Mouse (Mus musculus): Measurements from ENCODE around the gene Bphl. TPM values are rescaled to one million over a fixed set of nuclear protein-coding genes. Genes with fewer than 3 reads are reported as not detected.
A peak's percentile ranks its signal among the peaks of the same experiment; 100 is the strongest.
"Not testable (repeated sequence)": the region's sequence is repeated elsewhere in the genome, so short reads cannot be mapped to it uniquely, and the experiment has no call there.

Gene Bphl
- polyA plus RNA-seq, 1 experiment from 2014 or later, result 34.4 TPM

- Histone ChIP-seq H3K4me2 (replicated peaks) (no peak overlapping the region), H3K9ac (no peak overlapping the region), H3K4me1 (no peaks in the 10 kb centered on the region), H3K9me3 (replicated peaks) (0 out of 2 replicates have a peak, but pooled peaks cover 3% of the 10 kb centered on the region), H3K27ac (no peak overlapping the region), H3K36me3 (peaks cover 37% of the 10 kb centered on the region), H3K4me3 (no peak overlapping the region), H3K27me3 (no peaks in the 10 kb centered on the region)
- no peak for ATAC-seq (ENCODE audit: low FRiP score)
- 68% methylated on average over 4 of the region's 4 CpGs for WGBS
Measured at GRCm38 (mm10) chr13:34054391-34054790, 17.0 kb downstream of the Bphl start.

GRCm38 (mm10) chr13:34054983-34055382 is 17.6 kb downstream of the Bphl start:
- H3K4me2 ChIP-seq (replicated peaks), result no peak overlapping the region
- no peak overlapping the region for H3K9ac ChIP-seq
- ATAC-seq (ENCODE audit: low FRiP score), result no peak
- 0 out of 2 replicates have a peak, but pooled peaks cover 3% of the 10 kb centered on the region for H3K9me3 ChIP-seq (replicated peaks)
- H3K4me1 ChIP-seq, result no peaks in the 10 kb centered on the region
- no peaks in the 10 kb centered on the region for H3K27me3 ChIP-seq
- WGBS, result 88% methylated on average over 3 of the region's 3 CpGs
- H3K4me3 ChIP-seq, result no peak overlapping the region
- H3K27ac ChIP-seq, result no peak overlapping the region
- H3K36me3 ChIP-seq, result peaks cover 37% of the 10 kb centered on the region

GRCm38 (mm10) chr13:34057252-34057651 is 19.9 kb downstream of the Bphl start:
- Histone ChIP-seq H3K4me3 (no peak overlapping the region), H3K27me3 (no peaks in the 10 kb centered on the region), H3K9ac (no peak overlapping the region), H3K36me3 (peaks cover 33% of the 10 kb centered on the region), H3K4me2 (replicated peaks) (no peak overlapping the region), H3K9me3 (replicated peaks) (0 out of 2 replicates have a peak, but pooled peaks cover 3% of the 10 kb centered on the region), H3K4me1 (no peaks in the 10 kb centered on the region), H3K27ac (no peak overlapping the region)
- WGBS, result 85% methylated on average over 1 of the region's 1 CpGs
- no peak for ATAC-seq (ENCODE audit: low FRiP score)

GRCm38 (mm10) chr13:34060061-34060460 is 22.7 kb downstream of the Bphl start:
- no peak for ATAC-seq (ENCODE audit: low FRiP score)
- H3K9ac ChIP-seq, result no peak overlapping the region
- H3K27me3 ChIP-seq, result no peaks in the 10 kb centered on the region
- H3K36me3 ChIP-seq, result peaks cover 29% of the 10 kb centered on the region
- WGBS, result 91% methylated on average over 9 of the region's 9 CpGs
- H3K4me2 ChIP-seq (replicated peaks), result no peak overlapping the region
- H3K4me1 ChIP-seq, result no peaks in the 10 kb centered on the region
- H3K9me3 ChIP-seq (replicated peaks), result 0 out of 2 replicates have a peak, but pooled peaks cover 3% of the 10 kb centered on the region
- no peak overlapping the region for H3K4me3 ChIP-seq
- H3K27ac ChIP-seq, result no peak overlapping the region

- H3K4me2 ChIP-seq (replicated peaks), result no peak overlapping the region
- WGBS, result 88% methylated on average over 10 of the region's 10 CpGs
- no peaks in the 10 kb centered on the region for H3K27me3 ChIP-seq
- peaks cover 19% of the 10 kb centered on the region; the same call in 1 of the 2 replicates for H3K36me3 ChIP-seq
- no peak overlapping the region for H3K4me3 ChIP-seq
- H3K9me3 ChIP-seq (replicated peaks), result no peaks in the 10 kb centered on the region
- H3K4me1 ChIP-seq, result no peaks in the 10 kb centered on the region
- H3K27ac ChIP-seq, result no peak overlapping the region
- no peak for ATAC-seq (ENCODE audit: low FRiP score)
- no peak overlapping the region for H3K9ac ChIP-seq
Measured at GRCm38 (mm10) chr13:34062466-34062865, 25.1 kb downstream of the Bphl start.

- peaks cover 17% of the 10 kb centered on the region for H3K4me1 ChIP-seq
- H3K27ac ChIP-seq, result no peak overlapping the region
- no peaks in the 10 kb centered on the region for H3K27me3 ChIP-seq
- H3K4me3 ChIP-seq, result no peak overlapping the region
- H3K36me3 ChIP-seq, result 0 out of 2 replicates have a peak, but pooled peaks cover 10% of the 10 kb centered on the region
- no peak overlapping the region for H3K4me2 ChIP-seq (replicated peaks)
- no peak overlapping the region for H3K9ac ChIP-seq
- 59% methylated on average over 1 of the region's 1 CpGs for WGBS
- no peak for ATAC-seq (ENCODE audit: low FRiP score)
- H3K9me3 ChIP-seq (replicated peaks), result no peaks in the 10 kb centered on the region
Measured at GRCm38 (mm10) chr13:34066351-34066750, 29.0 kb downstream of the Bphl start.

- 44% methylated on average over 4 of the region's 4 CpGs for WGBS
- peaks cover 11% of the 10 kb centered on the region for H3K36me3 ChIP-seq
- no peaks in the 10 kb centered on the region for H3K9me3 ChIP-seq (replicated peaks)
- H3K9ac ChIP-seq, result no peak overlapping the region
- H3K4me1 ChIP-seq, result peaks cover 30% of the 10 kb centered on the region
- H3K27me3 ChIP-seq, result no peaks in the 10 kb centered on the region
- H3K27ac ChIP-seq, result no peak overlapping the region
- no peak overlapping the region for H3K4me3 ChIP-seq
- no peak overlapping the region for H3K4me2 ChIP-seq (replicated peaks)
- no peak for ATAC-seq (ENCODE audit: low FRiP score)
Measured at GRCm38 (mm10) chr13:34070296-34070695, 32.9 kb downstream of the Bphl start.

- Histone ChIP-seq H3K36me3 (peaks cover 17% of the 10 kb centered on the region), H3K27me3 (no peaks in the 10 kb centered on the region), H3K9me3 (replicated peaks) (no peaks in the 10 kb centered on the region), H3K4me3 (no peak overlapping the region), H3K9ac (no peak overlapping the region), H3K27ac (no peak overlapping the region), H3K4me2 (replicated peaks) (no peak overlapping the region), H3K4me1 (peaks cover 42% of the 10 kb centered on the region)
- 91% methylated on average over 6 of the region's 6 CpGs for WGBS
- no peak for ATAC-seq (ENCODE audit: low FRiP score)
Measured at GRCm38 (mm10) chr13:34071836-34072235, 34.4 kb downstream of the Bphl start.

- ATAC-seq (ENCODE audit: low FRiP score), result no peak
- H3K9ac ChIP-seq, result no peak overlapping the region
- 63% methylated on average over 3 of the region's 3 CpGs for WGBS
- H3K36me3 ChIP-seq, result peaks cover 17% of the 10 kb centered on the region
- H3K27me3 ChIP-seq, result no peaks in the 10 kb centered on the region
- peaks cover 45% of the 10 kb centered on the region for H3K4me1 ChIP-seq
- H3K9me3 ChIP-seq (replicated peaks), result no peaks in the 10 kb centered on the region
- no peak overlapping the region for H3K4me2 ChIP-seq (replicated peaks)
- H3K27ac ChIP-seq, result no peak overlapping the region
- H3K4me3 ChIP-seq, result no peak overlapping the region
Measured at GRCm38 (mm10) chr13:34072847-34073246, 35.5 kb downstream of the Bphl start.

- not testable (repeated sequence) for H3K4me3 ChIP-seq; H3K27ac ChIP-seq; H3K4me2 ChIP-seq (replicated peaks); H3K27me3 ChIP-seq; H3K9ac ChIP-seq; ATAC-seq (ENCODE audit: low FRiP score); H3K9me3 ChIP-seq (replicated peaks)
- 98% methylated on average over 14 of the region's 17 CpGs for WGBS
- Histone ChIP-seq H3K4me1 (peaks cover 47% of the 10 kb centered on the region), H3K36me3 (peaks cover 17% of the 10 kb centered on the region)
Measured at GRCm38 (mm10) chr13:34074441-34074840, 37.0 kb downstream of the Bphl start.

- not testable (repeated sequence) for ATAC-seq (ENCODE audit: low FRiP score); H3K27me3 ChIP-seq; H3K9me3 ChIP-seq (replicated peaks)
- Histone ChIP-seq H3K27ac (peak overlapping the region; percentile 95; the same call in 1 of the 2 replicates), H3K36me3 (peaks cover 17% of the 10 kb centered on the region), H3K4me1 (peaks cover 33% of the 10 kb centered on the region), H3K4me3 (peak overlapping the region; percentile 68), H3K4me2 (replicated peaks) (peak overlapping the region; percentile 63), H3K9ac (peak overlapping the region; percentile 84; the same call in 1 of the 2 replicates)
- 73% methylated on average over 6 of the region's 6 CpGs for WGBS
Measured at GRCm38 (mm10) chr13:34075893-34076292, 38.5 kb downstream of the Bphl start.

GRCm38 (mm10) chr13:34076561-34077491 is 39.4 kb downstream of the Bphl start:
- H3K9me3 ChIP-seq (replicated peaks), result no peaks in the 10 kb centered on the region
- H3K36me3 ChIP-seq, result peaks cover 17% of the 10 kb centered on the region
- peak overlapping the region; percentile 84 for H3K9ac ChIP-seq
- H3K4me2 ChIP-seq (replicated peaks), result peak overlapping the region; percentile 63
- ATAC-seq (ENCODE audit: low FRiP score), result peak; percentile 82
- peak overlapping the region; percentile 68 for H3K4me3 ChIP-seq
- H3K27me3 ChIP-seq, result no peaks in the 10 kb centered on the region; the same call in 1 of the 2 replicates
- H3K4me1 ChIP-seq, result peaks cover 26% of the 10 kb centered on the region
- peak overlapping the region; percentile 95 for H3K27ac ChIP-seq
- 37% methylated on average over 20 of the region's 20 CpGs for WGBS

Measured in hindbrain, embryonic 12.5 days (tissue).